Mouse (Mus musculus) neural tube, embryonic 11.5 days (tissue): ENCODE measurements around the gene Cfb. TPM values are rescaled to one million over a fixed set of nuclear protein-coding genes. Genes with fewer than 3 reads are reported as not detected.

Source experiments
- ATAC-seq: fragments of 200-750 bp; cut with Nextera tagmentation; 2 replicates; pipeline ENCODE4 v1.8.0; 2017; ENCODE audit warnings: moderate number of reproducible peaks, mild to moderate bottlenecking, moderate TSS enrichment, moderate library complexity; ENCODE audit not compliant: insufficient read depth, low FRiP score, low TSS enrichment
- DNase-seq: peaks from one replicate; pipeline ENCODE4 v3.0.0-alpha.2; 2015; ENCODE audit warnings: low spot score
- H3K27ac ChIP-seq: fragments of 300-500 bp; sonication (generic); 2 replicates; pipeline ENCODE4 v1.5.1; 2014; ENCODE audit warnings: low read depth, mild to moderate bottlenecking, low read length
- H3K27me3 ChIP-seq: fragments of 300-500 bp; sonication (generic); 2 replicates; pipeline ENCODE4 v1.6.1; 2014; ENCODE audit warnings: mild to moderate bottlenecking, low read length, mixed read lengths; ENCODE audit not compliant: control insufficient read depth, insufficient read depth
- H3K36me3 ChIP-seq: fragments of 300-500 bp; sonication (generic); 2 replicates; pipeline ENCODE4 v1.6.1; 2014; ENCODE audit warnings: mild to moderate bottlenecking, low read length, moderate library complexity, mixed read lengths; ENCODE audit not compliant: control insufficient read depth, insufficient read depth
- H3K4me1 ChIP-seq: fragments of 300-500 bp; sonication (generic); 2 replicates; pipeline ENCODE4 v1.6.1; 2014; ENCODE audit warnings: low read length, mixed read lengths; ENCODE audit not compliant: control insufficient read depth, insufficient read depth
- H3K4me2 ChIP-seq: fragments of 300-500 bp; sonication (generic); 2 replicates; pipeline ENCODE4 v1.6.1; 2014; ENCODE audit warnings: low read depth, mild to moderate bottlenecking, moderate library complexity
- H3K4me3 ChIP-seq: fragments of 300-500 bp; sonication (generic); 2 replicates; pipeline ENCODE4 v1.5.1; 2014; ENCODE audit warnings: low read depth, low read length
- H3K9ac ChIP-seq: fragments of 300-500 bp; sonication (generic); 2 replicates; pipeline ENCODE4 v1.6.1; 2014; ENCODE audit warnings: mild to moderate bottlenecking, low read length
- H3K9me3 ChIP-seq: fragments of 300-500 bp; sonication (generic); 2 replicates; pipeline ENCODE4 v1.6.1; 2016; ENCODE audit warnings: low read length; ENCODE audit not compliant: control insufficient read depth
- WGBS: fragments of 180-500 bp; shearing (Covaris S2); extraction: QIAGEN DNeasy Blood & Tissue Kit; methylation state at CpG from one replicate; pipeline ENCODE4 v1.1.7; 2014; 5-methylcytosine and 5-hydroxymethylcytosine counted together
- polyA plus RNA-seq: library from polyadenylated mRNA; unstranded; fragments of >200 nt; fragmentation: Nextera tagmentation; extraction: Ambion mirVana; gene quantifications from 2 replicates; pipeline ENCODE4 v1.2.1, GENCODE M21; 2014

Gene Cfb
- polyA plus RNA-seq, 1 experiment from 2014 or later, result 2.6 TPM

DNA sequence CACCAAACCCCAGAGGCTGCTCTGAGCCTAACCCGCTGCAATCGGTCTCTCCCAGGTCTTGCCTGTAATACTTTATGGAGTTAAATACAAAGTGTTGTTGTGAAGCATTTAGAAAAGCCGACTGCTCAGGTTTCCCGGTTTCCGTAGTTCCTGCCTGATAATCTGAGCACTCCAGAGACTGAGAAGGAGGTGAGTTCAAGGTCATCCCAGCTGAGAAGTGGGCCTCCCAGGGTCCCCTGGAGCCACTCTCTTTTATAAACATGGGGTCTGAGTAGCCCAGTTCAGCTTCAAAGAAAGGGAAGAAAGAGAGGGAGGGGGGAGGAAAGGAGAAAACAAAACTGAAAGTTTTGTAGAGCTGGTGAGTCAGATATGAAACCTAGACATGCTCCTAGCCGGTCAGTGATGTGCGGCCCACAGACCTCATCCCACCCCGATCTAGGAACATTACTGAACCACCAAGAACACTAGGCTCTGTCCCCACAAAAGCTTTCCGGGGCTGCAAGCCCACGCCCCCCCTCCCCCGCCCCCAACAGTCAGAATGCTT lies 17.1 kb upstream of the Cfb start, which contains the start of gene Zbtb12:
TSS of gene Zbtb12 (plus strand) at position 148 of the 544 bp plus-strand sequence.
- no peak for ATAC-seq

DNA sequence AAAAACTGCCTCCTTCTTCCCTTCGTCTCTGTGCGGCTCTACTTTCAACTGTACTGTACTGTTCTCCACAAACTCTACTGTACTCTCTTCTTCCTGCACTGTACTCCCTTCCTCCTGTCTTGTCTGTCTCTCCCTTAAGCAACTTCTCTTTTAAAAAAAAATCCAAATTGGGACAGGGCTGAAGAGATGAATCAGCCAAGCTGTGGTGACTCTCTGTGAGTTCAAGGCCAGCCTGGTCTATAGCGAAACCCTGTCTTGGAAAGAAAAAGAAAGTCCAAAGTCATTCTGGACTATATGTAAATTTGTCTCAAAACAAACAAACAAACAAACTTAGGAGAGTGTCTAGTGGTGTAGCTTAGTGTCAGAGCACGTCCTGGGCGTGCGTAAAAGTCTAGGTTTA lies 12.0 kb upstream of the Cfb start:
- no peaks in the 10 kb centered on the region for H3K27me3 ChIP-seq
- no peaks in the 10 kb centered on the region for H3K4me1 ChIP-seq
- H3K4me3 ChIP-seq, result no peak overlapping the region
- WGBS, result 92% methylated on average over 6 of the region's 6 CpGs
- ATAC-seq, result no peak
- H3K9me3 ChIP-seq, result no peaks in the 10 kb centered on the region
- DNase-seq, result no peak
- H3K9ac ChIP-seq, result no peak overlapping the region
- H3K4me2 ChIP-seq, result no peak overlapping the region
- no peak overlapping the region for H3K27ac ChIP-seq
- no peaks in the 10 kb centered on the region for H3K36me3 ChIP-seq

More for the DNA sequence above, 17.1 kb upstream of the Cfb start, which contains the start of gene Zbtb12:
- Histone ChIP-seq H3K9ac (no peak within 1 kb of the TSS), H3K9me3 (no peaks in the 10 kb centered on the region), H3K4me3 (no peak within 1 kb of the TSS), H3K36me3 (no peaks in the 10 kb centered on the region), H3K4me2 (no peak within 1 kb of the TSS), H3K27ac (no peak within 1 kb of the TSS), H3K27me3 (no peaks in the 10 kb centered on the region; the same call in 1 of the 2 replicates), H3K4me1 (no peaks in the 10 kb centered on the region)
- no peak for DNase-seq
- 72% methylated on average over 11 of the region's 11 CpGs for WGBS

DNA sequence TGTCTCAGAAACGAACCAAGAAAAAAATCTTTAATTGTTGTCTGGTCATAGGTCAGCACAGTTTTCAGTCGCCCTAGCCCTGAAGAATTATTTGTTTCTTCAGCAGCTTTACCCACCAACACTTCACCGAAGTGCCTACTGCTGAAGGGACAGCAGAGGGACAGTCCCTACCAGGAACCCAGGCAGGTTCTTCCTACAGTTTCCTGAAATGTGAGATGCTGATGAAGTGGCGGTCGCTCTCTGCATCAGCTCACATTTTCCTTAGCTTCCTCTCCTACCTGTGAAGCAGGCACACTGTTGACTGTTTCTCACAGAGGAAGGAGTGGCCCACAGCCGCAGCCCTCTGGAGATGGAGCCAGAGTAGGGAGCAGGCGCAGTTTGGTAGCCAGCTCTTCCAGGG lies 3.7 kb upstream of the Cfb start:
- Histone ChIP-seq H3K9ac (no peak overlapping the region), H3K27me3 (no peaks in the 10 kb centered on the region), H3K4me3 (no peak overlapping the region), H3K27ac (no peak overlapping the region), H3K9me3 (no peaks in the 10 kb centered on the region), H3K36me3 (no peaks in the 10 kb centered on the region), H3K4me2 (no peak overlapping the region), H3K4me1 (no peaks in the 10 kb centered on the region)
- ATAC-seq (no peak), DNase-seq (no peak)
- WGBS, result 70% methylated on average over 7 of the region's 7 CpGs

DNA sequence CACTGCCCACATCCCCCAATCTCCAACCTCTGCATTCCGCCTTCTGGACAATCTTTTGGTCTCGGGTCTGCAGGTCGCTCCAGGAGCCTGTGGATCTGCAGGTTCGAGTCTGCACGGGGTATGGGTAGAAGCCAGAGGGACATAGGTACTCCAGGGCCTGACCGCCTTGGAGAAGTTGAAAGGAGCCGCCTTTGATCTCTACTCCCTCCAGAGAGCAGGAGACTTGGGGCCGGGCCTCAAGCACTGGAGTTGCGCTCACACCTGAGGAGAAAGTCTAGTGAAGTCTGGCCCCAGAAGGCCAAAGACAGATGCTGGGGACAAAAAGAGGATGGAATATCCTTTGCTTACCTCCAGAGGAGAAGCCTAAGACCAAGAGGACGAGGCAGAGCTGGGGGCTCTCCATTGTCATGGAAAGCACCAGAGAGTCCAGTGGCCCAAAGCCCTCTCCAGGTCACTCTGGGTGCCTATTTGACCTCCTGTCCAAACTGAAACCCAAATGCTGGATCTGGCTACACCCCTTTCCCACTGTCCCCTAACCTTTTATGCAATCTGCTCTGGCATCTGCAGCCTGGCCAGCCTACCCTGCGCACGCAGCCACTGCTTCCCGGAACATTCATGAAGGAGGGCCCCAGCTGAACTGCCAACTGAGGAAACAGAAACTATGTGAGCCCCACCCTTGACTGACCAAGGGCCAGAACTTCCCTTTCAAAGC lies 458 bp downstream of the Cfb start:
- no peaks in the 10 kb centered on the region for H3K36me3 ChIP-seq
- WGBS, result 70% methylated on average over 13 of the region's 13 CpGs
- no peaks in the 10 kb centered on the region for H3K9me3 ChIP-seq
- DNase-seq (no peak), ATAC-seq (no peak)
- no peak overlapping the region for H3K4me2 ChIP-seq
- no peaks in the 10 kb centered on the region for H3K4me1 ChIP-seq
- no peak overlapping the region for H3K4me3 ChIP-seq
- H3K9ac ChIP-seq, result no peak overlapping the region
- no peak overlapping the region for H3K27ac ChIP-seq
- no peaks in the 10 kb centered on the region for H3K27me3 ChIP-seq

DNA sequence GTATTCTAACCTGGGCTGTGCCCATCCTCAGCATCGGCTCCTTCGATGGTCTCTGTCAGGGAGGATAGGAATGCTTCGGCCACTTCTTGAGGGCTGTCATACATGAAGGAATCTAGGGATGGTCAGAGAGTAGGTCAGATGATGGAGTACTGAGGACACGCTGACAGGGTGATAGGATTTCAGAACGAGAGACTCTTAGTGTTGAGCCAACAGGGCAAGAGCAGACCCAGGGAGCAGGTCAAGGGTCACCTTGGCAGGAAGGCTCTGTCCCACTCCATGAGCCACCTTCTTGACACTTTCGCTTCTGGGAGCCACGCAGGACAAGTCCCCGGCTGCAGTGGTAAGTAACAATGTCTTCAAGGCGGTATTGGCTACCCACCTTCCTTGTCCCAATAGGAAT lies 1.8 kb downstream of the Cfb start:
- Histone ChIP-seq H3K4me3 (no peak overlapping the region), H3K4me1 (no peaks in the 10 kb centered on the region), H3K9ac (no peak overlapping the region), H3K27me3 (no peaks in the 10 kb centered on the region), H3K9me3 (no peaks in the 10 kb centered on the region), H3K36me3 (no peaks in the 10 kb centered on the region), H3K27ac (no peak overlapping the region), H3K4me2 (no peak overlapping the region)
- WGBS, result 87% methylated on average over 9 of the region's 9 CpGs
- ATAC-seq (no peak), DNase-seq (no peak)

GRCm38 (mm10) chr17:34858670-34859069 lies 3.6 kb downstream of the Cfb start:
- no peak overlapping the region for H3K27ac ChIP-seq
- no peak overlapping the region for H3K9ac ChIP-seq
- no peaks in the 10 kb centered on the region for H3K9me3 ChIP-seq
- H3K36me3 ChIP-seq, result peaks cover 3% of the 10 kb centered on the region
- no peak overlapping the region for H3K4me2 ChIP-seq
- 91% methylated on average over 4 of the region's 4 CpGs for WGBS
- H3K27me3 ChIP-seq, result no peaks in the 10 kb centered on the region
- DNase-seq (no peak), ATAC-seq (no peak)
- no peaks in the 10 kb centered on the region for H3K4me1 ChIP-seq
- H3K4me3 ChIP-seq, result no peak overlapping the region

DNA sequence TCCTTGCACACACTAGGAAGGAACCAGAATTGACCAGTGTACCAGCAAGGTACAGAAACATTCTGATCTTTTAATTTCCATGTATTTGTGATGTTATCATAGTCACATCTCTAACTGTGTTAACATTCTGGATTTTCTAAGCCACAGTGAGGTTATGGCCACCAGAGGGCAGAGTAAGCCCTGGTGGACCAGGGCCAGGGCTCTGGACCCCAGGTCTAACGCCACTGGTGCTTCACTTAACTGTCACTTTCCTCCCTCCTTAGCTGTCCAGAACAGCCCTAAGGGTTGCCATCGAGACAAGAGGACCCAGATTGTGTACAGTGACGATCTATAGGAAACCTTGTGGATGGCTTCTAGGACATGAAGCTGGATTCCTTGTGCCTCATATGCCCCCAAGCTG lies 6.5 kb downstream of the Cfb start:
- no peak overlapping the region for H3K27ac ChIP-seq
- H3K9me3 ChIP-seq, result no peaks in the 10 kb centered on the region
- peaks cover 5% of the 10 kb centered on the region; the same call in 1 of the 2 replicates for H3K4me1 ChIP-seq
- H3K4me3 ChIP-seq, result no peak overlapping the region
- H3K9ac ChIP-seq, result no peak overlapping the region
- 51% methylated on average over 3 of the region's 3 CpGs for WGBS
- H3K36me3 ChIP-seq, result peaks cover 3% of the 10 kb centered on the region
- H3K27me3 ChIP-seq, result no peaks in the 10 kb centered on the region
- ATAC-seq (no peak), DNase-seq (peak; percentile 56)
- no peak overlapping the region for H3K4me2 ChIP-seq

- no peak overlapping the region for H3K27ac ChIP-seq
- H3K27me3 ChIP-seq, result no peaks in the 10 kb centered on the region
- peaks cover 6% of the 10 kb centered on the region; the same call in 1 of the 2 replicates for H3K4me1 ChIP-seq
- no peak overlapping the region for H3K9ac ChIP-seq
- H3K4me2 ChIP-seq, result no peak overlapping the region
- peaks cover 3% of the 10 kb centered on the region for H3K36me3 ChIP-seq
- WGBS, result 82% methylated on average over 3 of the region's 3 CpGs
- H3K4me3 ChIP-seq, result no peak overlapping the region
- DNase-seq (no peak), ATAC-seq (no peak)
- H3K9me3 ChIP-seq, result no peaks in the 10 kb centered on the region
These were observed 7.6 kb downstream of the Cfb start for GRCm38 (mm10) chr17:34854761-34855160.

DNA sequence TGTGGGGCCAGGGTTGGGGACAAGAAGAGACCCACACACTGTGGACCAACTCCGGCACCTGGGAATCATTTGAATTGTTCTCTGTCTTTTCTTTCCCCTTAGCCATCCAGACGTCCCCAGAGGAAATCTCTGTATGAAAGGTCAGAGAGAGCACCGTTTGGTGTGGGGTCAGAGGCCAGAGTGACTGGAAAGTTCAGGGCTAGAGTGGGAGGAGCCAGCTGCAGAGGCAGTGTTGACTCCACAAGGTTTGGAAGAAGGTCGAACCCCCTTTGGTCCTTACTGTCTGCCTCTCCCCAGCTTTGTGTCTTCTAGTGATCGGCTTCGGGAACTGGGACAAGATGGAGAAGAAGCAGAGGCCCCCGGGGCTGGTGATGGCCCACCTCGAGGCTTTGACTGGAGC lies 8.8 kb downstream of the Cfb start:
- Histone ChIP-seq H3K9ac (no peak overlapping the region), H3K27me3 (no peaks in the 10 kb centered on the region), H3K4me1 (peaks cover 9% of the 10 kb centered on the region), H3K4me2 (no peak overlapping the region), H3K27ac (no peak overlapping the region), H3K9me3 (no peaks in the 10 kb centered on the region), H3K4me3 (no peak overlapping the region), H3K36me3 (peaks cover 3% of the 10 kb centered on the region)
- no peak for DNase-seq
- WGBS, result 76% methylated on average over 8 of the region's 8 CpGs
- no peak for ATAC-seq
